Mouse (Mus musculus) cerebellum, adult (tissue): ENCODE measurements around the gene Igfals.

Source experiments
- ATAC-seq: cut with Nextera tagmentation; 2 replicates; pipeline ENCODE4 v1.9.2; 2017; ENCODE audit warnings: mild to moderate bottlenecking, moderate library complexity, mixed read lengths; ENCODE audit not compliant: insufficient number of reproducible peaks, low FRiP score, low TSS enrichment

Igfals gene

GRCm38 (mm10) chr17:24892785-24893184, 27.0 kb downstream of the Igfals start:
- no peak for ATAC-seq

DNA sequence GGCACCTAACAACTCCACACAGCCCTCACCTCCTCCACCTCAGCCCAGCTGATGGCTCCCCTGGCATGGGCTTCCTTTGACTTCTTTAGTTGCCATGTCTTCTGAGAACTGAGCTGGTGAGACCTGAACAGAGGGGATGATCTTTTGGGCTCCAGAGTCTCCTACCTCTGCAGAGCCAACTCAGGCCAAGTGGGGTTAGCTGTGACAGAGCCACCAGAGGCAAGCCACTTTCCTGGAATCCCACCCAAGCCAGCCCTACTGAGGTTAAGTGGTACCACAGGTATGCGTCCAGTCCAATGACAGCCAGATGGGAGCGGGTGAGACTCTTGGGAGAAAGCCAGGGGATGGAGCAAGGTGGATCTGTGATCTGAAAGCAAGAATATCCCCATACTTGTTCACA, 27.5 kb downstream of the Igfals start:
- ATAC-seq = no peak

DNA sequence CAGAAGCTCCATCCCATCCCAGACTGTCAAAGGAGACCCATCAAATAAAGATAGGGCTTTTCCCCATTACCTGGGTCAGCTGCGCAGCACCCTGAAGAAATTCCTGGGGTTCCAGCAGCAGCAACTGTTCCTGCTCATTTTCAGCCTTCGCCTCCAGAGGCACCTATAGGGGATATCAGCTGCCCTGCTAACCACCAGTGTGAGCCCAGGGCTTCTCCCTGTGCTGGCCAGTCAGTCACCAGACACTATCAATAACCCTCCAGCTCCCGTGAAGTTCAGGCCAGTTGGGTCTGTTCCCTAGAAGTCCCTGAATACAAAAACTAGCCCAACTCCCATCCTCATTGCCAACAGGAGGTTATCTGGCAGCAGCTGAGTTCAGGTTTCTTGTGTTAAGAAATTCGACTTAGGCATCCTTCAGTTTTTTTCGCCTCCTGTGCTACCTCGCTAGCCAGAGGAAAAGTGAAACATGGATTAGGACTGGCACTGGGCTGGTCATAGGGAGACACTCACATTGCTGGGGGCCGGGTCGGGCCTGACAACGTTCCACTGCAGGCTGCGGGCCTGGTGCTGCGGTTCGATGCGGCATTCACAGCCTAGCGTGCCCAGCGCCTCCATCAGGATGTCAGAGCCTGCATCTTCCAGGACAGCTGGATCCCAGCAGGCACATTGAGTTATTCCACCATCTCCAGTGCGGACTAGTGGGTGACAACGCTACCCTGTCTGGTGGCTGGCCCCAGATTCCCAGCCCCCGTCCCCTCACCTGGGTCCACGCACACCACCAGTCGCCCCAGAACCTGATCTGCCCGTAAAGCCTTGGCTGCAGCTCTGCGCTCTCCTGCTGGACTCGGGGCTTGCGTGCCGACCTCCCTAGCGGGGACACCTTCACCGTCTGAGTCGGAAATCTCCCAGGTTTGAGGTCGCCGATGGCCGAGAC, 28.5 kb downstream of the Igfals start:
- ATAC-seq = no peak

- ATAC-seq = peak; percentile 17; the same call in 1 of the 2 replicates
Observed at GRCm38 (mm10) chr17:24894995-24895547, 29.3 kb downstream of the Igfals start, which contains the start of the genes Eme2 and Mrps34. Gene Eme2, minus strand, starts transcription at chr17:24895087. Gene Mrps34, plus strand, starts transcription at chr17:24895116.

DNA sequence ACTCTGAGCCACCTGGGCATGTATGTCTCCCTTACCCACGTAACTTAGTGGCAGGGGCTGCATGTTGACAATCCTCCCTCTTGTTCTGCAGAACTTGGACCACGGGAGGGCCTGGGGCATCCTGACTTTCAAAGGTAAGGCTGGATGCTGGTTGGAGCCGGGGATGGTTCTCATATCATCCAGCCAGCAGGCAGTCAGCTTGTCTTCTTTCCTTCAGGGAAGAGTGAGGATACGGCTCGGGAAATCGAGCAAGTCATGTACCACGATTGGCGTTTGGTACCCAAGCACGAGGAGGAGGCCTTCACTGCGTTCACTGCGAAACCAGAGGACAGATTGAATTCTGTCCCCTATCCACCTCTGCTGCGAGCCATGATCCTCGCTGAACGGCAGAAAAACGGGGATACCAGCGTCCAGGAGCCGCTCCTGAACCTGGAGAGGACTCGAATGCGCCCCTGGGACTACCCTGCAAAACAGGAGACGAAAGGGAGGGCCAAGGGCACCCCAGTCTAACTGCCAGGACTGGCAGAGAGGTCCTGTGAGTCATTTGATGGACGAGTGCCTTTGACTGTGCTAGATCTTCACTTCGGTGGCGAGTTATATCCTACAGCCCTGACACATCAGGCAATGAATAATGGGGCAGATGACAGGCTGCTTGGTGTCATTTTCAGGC, 29.9 kb downstream of the Igfals start:
- ATAC-seq = no peak

DNA sequence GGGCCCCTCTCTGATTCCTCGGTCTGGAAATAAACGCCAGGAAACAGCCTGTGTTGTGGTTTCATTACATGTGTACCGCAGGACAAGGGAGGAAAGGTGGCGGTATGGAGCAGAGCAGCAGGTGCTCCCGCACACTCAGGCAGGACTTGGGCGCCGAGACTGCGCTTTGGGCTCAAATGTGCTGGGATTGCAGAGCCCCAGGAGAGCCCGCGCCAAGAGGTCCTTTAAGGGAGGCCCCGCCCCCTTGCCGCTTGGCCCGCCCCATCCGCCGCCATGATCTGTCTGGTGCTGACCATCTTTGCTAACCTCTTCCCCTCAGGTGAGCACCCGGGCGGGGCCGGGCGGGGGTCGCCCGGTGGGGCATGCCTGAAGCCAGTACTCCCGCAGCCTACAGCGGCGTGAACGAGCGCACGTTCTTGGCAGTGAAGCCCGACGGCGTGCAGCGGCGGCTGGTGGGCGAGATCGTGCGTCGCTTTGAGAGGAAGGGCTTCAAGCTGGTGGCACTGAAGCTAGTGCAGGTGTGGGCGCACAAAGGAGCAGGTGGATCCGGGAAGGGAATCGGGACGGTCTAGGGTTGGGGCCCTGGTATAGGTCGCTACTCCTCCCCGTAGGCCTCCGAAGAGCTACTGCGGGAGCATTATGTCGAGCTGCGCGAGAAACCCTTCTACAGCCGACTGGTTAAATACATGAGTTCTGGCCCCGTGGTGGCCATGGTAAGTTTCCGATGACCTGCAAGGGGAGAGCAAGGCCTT, 30.6 kb downstream of the Igfals start, which contains the start of gene Nme3:
Gene Nme3, plus strand, starts transcription at position 260 of the 752 bp plus-strand sequence.
- peak; percentile 32; the same call in 1 of the 2 replicates for ATAC-seq

- ATAC-seq = no peak
Observed at GRCm38 (mm10) chr17:24896993-24897269, 31.1 kb downstream of the Igfals start.

GRCm38 (mm10) chr17:24897600-24897999, 31.8 kb downstream of the Igfals start:
- no peak for ATAC-seq

- no peak for ATAC-seq
Observed at GRCm38 (mm10) chr17:24898041-24898854, 32.5 kb downstream of the Igfals start.

- no peak for ATAC-seq
Observed at GRCm38 (mm10) chr17:24899153-24899552, 33.4 kb downstream of the Igfals start.

- no peak for ATAC-seq
Observed at GRCm38 (mm10) chr17:24900014-24900413, 34.2 kb downstream of the Igfals start.

DNA sequence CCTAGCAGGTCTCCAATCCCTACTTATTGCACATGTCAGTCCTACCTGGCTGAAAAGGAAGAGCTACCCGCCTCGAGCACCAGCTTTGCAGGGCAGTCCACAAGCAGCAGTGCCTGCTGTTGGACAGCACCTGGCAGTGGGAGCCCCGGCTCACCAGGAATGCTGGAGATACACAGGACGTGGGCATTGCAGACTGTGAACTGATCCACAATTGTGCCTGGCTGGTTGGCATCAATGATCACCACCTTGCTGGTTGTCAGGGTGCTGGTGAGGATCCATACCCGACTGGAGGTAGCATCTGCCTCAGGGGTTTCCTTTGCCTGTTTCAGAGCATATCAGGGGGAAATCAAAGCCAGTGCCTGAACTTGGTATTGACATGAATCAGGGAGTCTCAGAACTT, 36.3 kb downstream of the Igfals start:
- ATAC-seq = no peak

- no peak for ATAC-seq
Observed at GRCm38 (mm10) chr17:24902671-24903474, 37.1 kb downstream of the Igfals start.

GRCm38 (mm10) chr17:24903767-24904166, 38.0 kb downstream of the Igfals start:
- ATAC-seq = no peak

DNA sequence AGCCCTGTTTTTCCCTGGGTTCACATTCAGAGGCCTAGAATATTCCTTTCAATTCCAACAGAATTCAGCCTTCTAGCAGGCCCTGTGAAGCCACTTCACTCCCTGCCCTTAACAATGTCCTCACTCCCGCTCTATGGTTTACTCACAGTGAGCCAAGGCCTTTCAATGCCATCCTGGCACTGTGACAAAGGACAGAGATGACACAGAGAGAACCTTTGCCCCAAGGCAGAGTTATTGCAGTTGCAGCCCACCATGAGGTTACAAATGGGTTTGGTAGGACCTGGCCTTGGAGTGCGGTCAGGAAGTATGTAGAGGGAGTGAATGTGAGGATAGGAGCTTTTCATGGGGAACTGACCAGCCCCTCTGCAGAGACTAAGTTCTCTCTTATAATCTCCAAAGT, 41.8 kb downstream of the Igfals start:
- no peak for ATAC-seq

GRCm38 (mm10) chr17:24913984-24914383, 48.2 kb downstream of the Igfals start:
- ATAC-seq = no peak

DNA sequence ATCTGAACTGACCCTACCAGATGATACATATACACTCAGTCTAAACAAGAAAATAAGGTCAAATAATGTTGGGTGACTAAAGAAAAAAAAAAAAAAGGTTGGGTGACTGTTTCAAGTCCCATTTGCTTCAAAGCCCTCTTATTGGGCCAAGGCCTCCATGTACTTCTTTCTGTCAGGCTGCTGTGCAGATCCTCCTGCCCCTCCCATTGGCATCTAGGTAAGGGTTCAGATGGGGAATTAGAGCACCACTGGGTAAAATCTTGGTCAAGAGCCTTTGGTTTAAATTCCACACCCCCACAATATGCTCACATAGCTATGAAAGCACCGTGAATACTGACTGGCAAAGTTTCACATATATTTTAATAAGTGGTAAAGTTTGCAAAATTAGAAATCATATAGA, 57.4 kb downstream of the Igfals start:
- ATAC-seq = no peak

- no peak for ATAC-seq
Observed at GRCm38 (mm10) chr17:24929506-24929905, 63.7 kb downstream of the Igfals start.
